Mouse (Mus musculus): Measurements from ENCODE around the gene C4b. TPM values are rescaled to one million over a fixed set of nuclear protein-coding genes. Genes with fewer than 3 reads are reported as not detected.
"Not testable (repeated sequence)": the region's sequence is repeated elsewhere in the genome, so short reads cannot be mapped to it uniquely, and the experiment has no call there.

Gene C4b
- polyA plus RNA-seq, 1 experiment: 15.2 TPM

- no peaks in the 10 kb centered on the region for H3K36me3 ChIP-seq (ENCODE audit: control insufficient read depth, insufficient read depth, low read length)
- no peak overlapping the region for H3K4me3 ChIP-seq (ENCODE audit: control insufficient read depth, insufficient read depth, low read length)
- no peak for DNase-seq
- no peak for TF ChIP-seq POLR2A (IDR thresholded peaks at IDR 0.05; ENCODE audit: control insufficient read depth, extremely low read depth, insufficient read depth, low read length, poor library complexity)
- no peak for TF ChIP-seq CTCF (IDR thresholded peaks at IDR 0.05; ENCODE audit: borderline replicate concordance, control insufficient read depth, extremely low read depth, insufficient read depth, low read length, poor library complexity)
- H3K27ac ChIP-seq (ENCODE audit: control insufficient read depth, insufficient read depth, low read length): no peak overlapping the region
- WGBS: 78% methylated on average over 11 of the region's 11 CpGs
- no peaks in the 10 kb centered on the region for H3K27me3 ChIP-seq (ENCODE audit: control insufficient read depth, insufficient read depth, low read length)
- H3K4me1 ChIP-seq (replicated peaks; ENCODE audit: control insufficient read depth, insufficient read depth, low read length): no peaks in the 10 kb centered on the region
Observed at GRCm38 (mm10) chr17:34717401-34717800, 26.3 kb downstream of the C4b start.

GRCm38 (mm10) chr17:34716247-34716646 lies 27.4 kb downstream of the C4b start:
- no peaks in the 10 kb centered on the region for H3K36me3 ChIP-seq (ENCODE audit: control insufficient read depth, insufficient read depth, low read length)
- no peaks in the 10 kb centered on the region for H3K4me1 ChIP-seq (replicated peaks; ENCODE audit: control insufficient read depth, insufficient read depth, low read length)
- no peaks in the 10 kb centered on the region for H3K27me3 ChIP-seq (ENCODE audit: control insufficient read depth, insufficient read depth, low read length)
- no peak overlapping the region for H3K4me3 ChIP-seq (ENCODE audit: control insufficient read depth, insufficient read depth, low read length)
- no peak overlapping the region for H3K27ac ChIP-seq (ENCODE audit: control insufficient read depth, insufficient read depth, low read length)
- WGBS: 91% methylated on average over 15 of the region's 15 CpGs
- DNase-seq: no peak
- TF ChIP-seq POLR2A (IDR thresholded peaks at IDR 0.05; ENCODE audit: control insufficient read depth, extremely low read depth, insufficient read depth, low read length, poor library complexity) (no peak), CTCF (IDR thresholded peaks at IDR 0.05; ENCODE audit: borderline replicate concordance, control insufficient read depth, extremely low read depth, insufficient read depth, low read length, poor library complexity) (no peak)

GRCm38 (mm10) chr17:34715451-34715850 lies 28.2 kb downstream of the C4b start:
- not testable (repeated sequence) for H3K27me3 ChIP-seq (ENCODE audit: control insufficient read depth, insufficient read depth, low read length); H3K27ac ChIP-seq (ENCODE audit: control insufficient read depth, insufficient read depth, low read length); DNase-seq; H3K4me3 ChIP-seq (ENCODE audit: control insufficient read depth, insufficient read depth, low read length); H3K4me1 ChIP-seq (replicated peaks; ENCODE audit: control insufficient read depth, insufficient read depth, low read length); H3K36me3 ChIP-seq (ENCODE audit: control insufficient read depth, insufficient read depth, low read length)
- 95% methylated on average over 7 of the region's 7 CpGs for WGBS

DNA sequence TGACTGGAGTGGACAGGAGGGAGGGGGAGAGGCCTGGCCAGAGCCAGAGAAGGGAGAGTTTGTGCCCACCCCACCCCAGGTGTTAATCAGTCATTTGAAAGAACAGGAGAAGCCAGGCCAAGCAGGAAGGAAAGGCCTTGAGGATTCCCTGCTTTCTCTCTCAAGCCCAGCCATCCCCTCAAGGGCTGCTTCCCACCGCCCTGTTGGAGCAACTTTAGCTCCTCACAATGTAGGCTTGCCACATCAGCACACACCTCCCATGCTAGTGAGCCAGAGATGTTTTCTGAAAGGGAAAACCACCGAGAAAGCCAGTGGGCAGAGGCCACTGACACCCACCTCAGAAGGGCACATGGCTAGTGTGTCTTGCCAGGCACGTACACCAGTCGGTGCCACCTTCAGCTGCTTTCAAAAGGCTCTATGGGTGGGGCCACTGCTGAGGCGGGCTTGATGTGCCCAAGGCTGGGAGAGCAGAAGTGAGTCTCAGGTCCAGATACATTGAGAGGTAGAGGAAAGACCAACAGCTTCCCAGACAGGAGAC lies 28.7 kb downstream of the C4b start:
- not testable (repeated sequence) for H3K27ac ChIP-seq (ENCODE audit: control insufficient read depth, insufficient read depth, low read length); H3K36me3 ChIP-seq (ENCODE audit: control insufficient read depth, insufficient read depth, low read length); H3K4me1 ChIP-seq (replicated peaks; ENCODE audit: control insufficient read depth, insufficient read depth, low read length); DNase-seq; H3K27me3 ChIP-seq (ENCODE audit: control insufficient read depth, insufficient read depth, low read length); H3K4me3 ChIP-seq (ENCODE audit: control insufficient read depth, insufficient read depth, low read length)
- WGBS: 83% methylated on average over 5 of the region's 5 CpGs

GRCm38 (mm10) chr17:34714181-34714907 lies 29.3 kb downstream of the C4b start:
- H3K36me3 ChIP-seq (ENCODE audit: control insufficient read depth, insufficient read depth, low read length); H3K27me3 ChIP-seq (ENCODE audit: control insufficient read depth, insufficient read depth, low read length); H3K4me1 ChIP-seq (replicated peaks; ENCODE audit: control insufficient read depth, insufficient read depth, low read length); DNase-seq; H3K4me3 ChIP-seq (ENCODE audit: control insufficient read depth, insufficient read depth, low read length); H3K27ac ChIP-seq (ENCODE audit: control insufficient read depth, insufficient read depth, low read length): not testable (repeated sequence)
- 83% methylated on average over 9 of the region's 9 CpGs for WGBS

- TF ChIP-seq POLR2A (IDR thresholded peaks at IDR 0.05; ENCODE audit: control insufficient read depth, extremely low read depth, insufficient read depth, low read length, poor library complexity) (no peak), CTCF (IDR thresholded peaks at IDR 0.05; ENCODE audit: borderline replicate concordance, control insufficient read depth, extremely low read depth, insufficient read depth, low read length, poor library complexity) (no peak)
- 47% methylated on average over 6 of the region's 6 CpGs for WGBS
- Histone ChIP-seq H3K27ac (ENCODE audit: control insufficient read depth, insufficient read depth, low read length) (no peak overlapping the region), H3K36me3 (ENCODE audit: control insufficient read depth, insufficient read depth, low read length) (no peaks in the 10 kb centered on the region), H3K27me3 (ENCODE audit: control insufficient read depth, insufficient read depth, low read length) (no peaks in the 10 kb centered on the region), H3K4me1 (replicated peaks; ENCODE audit: control insufficient read depth, insufficient read depth, low read length) (no peaks in the 10 kb centered on the region), H3K4me3 (ENCODE audit: control insufficient read depth, insufficient read depth, low read length) (no peak overlapping the region)
- peak; percentile 58 for DNase-seq
Observed at GRCm38 (mm10) chr17:34712951-34713350, 30.7 kb downstream of the C4b start.

- not testable (repeated sequence) for H3K4me1 ChIP-seq (replicated peaks; ENCODE audit: control insufficient read depth, insufficient read depth, low read length); DNase-seq; H3K36me3 ChIP-seq (ENCODE audit: control insufficient read depth, insufficient read depth, low read length); H3K27ac ChIP-seq (ENCODE audit: control insufficient read depth, insufficient read depth, low read length); H3K4me3 ChIP-seq (ENCODE audit: control insufficient read depth, insufficient read depth, low read length); H3K27me3 ChIP-seq (ENCODE audit: control insufficient read depth, insufficient read depth, low read length)
- WGBS: 96% methylated on average over 2 of the region's 2 CpGs
Observed at GRCm38 (mm10) chr17:34706476-34706875, 37.2 kb downstream of the C4b start.
